Mouse (Mus musculus): Measurements from ENCODE around the gene Tenm4.

GRCm38 (mm10) chr7:96708071-96708470 lies 537.0 kb downstream of the Tenm4 start:
- TF ChIP-seq CTCF (IDR thresholded peaks at IDR 0.05; ENCODE audit: low read depth, low read length) (no peak), POLR2A (IDR thresholded peaks at IDR 0.05; ENCODE audit: extremely low read depth, insufficient read depth, low read length) (no peak)

All from liver, adult 2 months (tissue).